Mouse (Mus musculus) heart, adult 2 months (tissue): ENCODE measurements around the gene Aida.

Experiments
- CTCF ChIP-seq: fragments of 200-600 bp; IDR thresholded peaks from 2 replicates; pipeline ENCODE4 v1.8.1; 2022; ENCODE audit warnings: antibody characterized with exemption, mild to moderate bottlenecking, moderate library complexity
- POLR2A ChIP-seq: fragments of 200-500 bp; IDR thresholded peaks from 2 replicates; pipeline ENCODE4 v1.6.1; 2011; ENCODE audit warnings: mild to moderate bottlenecking, low read depth, low read length, control low read depth; ENCODE audit not compliant: insufficient read depth

- TF ChIP-seq CTCF (no peak), POLR2A (no peak)
These were observed 66.6 kb downstream of the Aida start for GRCm38 (mm10) chr1:183362729-183363576.
